Comparison of ENCODE assay signal across 30 mouse cellular contexts in genomic region chr1:126411426-126411825, GRCm38 (mm10).
DNase-seq lines count a peak whose midpoint lies in the region; ATAC-seq and TF ChIP-seq lines count a peak whose summit lies in the region.
"Had no signal": no experiment of that assay in that cellular context is flagged by ENCODE, and none has a peak within 500 bp of the region (broad histone marks: within the 10 kb centered on the region; RNA-seq: fewer than 3 reads in every experiment).

No protein-coding gene starts in this region.

- peak; percentile 40 to 56 for DNase-seq in heart, adult 18-20 months
- DNase-seq in liver, adult 2 months (ENCODE audit: extremely low read depth, low read depth, low spot score) = peak; percentile 39
- peak; percentile 23 to 26 for DNase-seq in heart, adult 9 months (ENCODE audit: low spot score in 2 of 2)
- DNase-seq in heart, postnatal 10 days = peak; percentile 46 to 55
- DNase-seq in embryo, embryonic 10.5 days (ENCODE audit: low spot score) = no peak
- DNase-seq in midbrain, postnatal 0 days (ENCODE audit: low spot score) = no peak
- DNase-seq: adrenal gland, adult 8-10 months; B cell, adult 2 months; cerebellum, adult 11 months; cerebellum, adult 9-11 months; gastrocnemius, adult 2 months; gastrocnemius, postnatal 36 days; kidney, adult 11 months; kidney, postnatal 25 days; lung, postnatal 10 days; right cerebral cortex, adult 18-20 months; spleen, adult 18-20 months; thymus, postnatal 14 days had no signal

- WGBS in heart, embryonic 12.5 days = 77% methylated on average over 5 of the region's 5 CpGs
- 15% methylated on average over 5 of the region's 5 CpGs for WGBS in liver, adult 2 months
- WGBS in liver, embryonic 12.5 days (ENCODE audit: insufficient replicate concordance) = 65% methylated on average over 5 of the region's 5 CpGs
- WGBS in midbrain, postnatal 0 days = 85% methylated on average over 5 of the region's 5 CpGs

- TF ChIP-seq POLR2A in liver, adult 2 months (IDR thresholded peaks at IDR 0.05; ENCODE audit: extremely low read depth, insufficient read depth, low read length) = no peak

- H3K27me3 ChIP-seq in heart, embryonic 12.5 days (replicated peaks) = no peaks in the 10 kb centered on the region
- H3K27me3 ChIP-seq in liver, adult 2 months (ENCODE audit: control insufficient read depth, insufficient read depth, low read length) = no peaks in the 10 kb centered on the region
- H3K27me3 ChIP-seq in liver, embryonic 12.5 days (replicated peaks) = no peaks in the 10 kb centered on the region
- no peaks in the 10 kb centered on the region for H3K27me3 ChIP-seq in midbrain, postnatal 0 days (ENCODE audit: insufficient read depth, low read length)
- H3K27me3 ChIP-seq: hindbrain, embryonic 15.5 days; limb, embryonic 13.5 days; neural tube, embryonic 12.5 days had no signal

- H3K79me2 ChIP-seq in liver, adult 2 months (ENCODE audit: control insufficient read depth, insufficient read depth, low read length) = no peaks in the 10 kb centered on the region

- H3K4me1 ChIP-seq in heart, embryonic 12.5 days (replicated peaks) = no peaks in the 10 kb centered on the region
- H3K4me1 ChIP-seq in liver, adult 2 months (ENCODE audit: control insufficient read depth, insufficient read depth, low read length) = no peaks in the 10 kb centered on the region
- no peaks in the 10 kb centered on the region for H3K4me1 ChIP-seq in liver, embryonic 12.5 days
- no peaks in the 10 kb centered on the region for H3K4me1 ChIP-seq in midbrain, postnatal 0 days (ENCODE audit: insufficient read depth, low read length)
- H3K4me1 ChIP-seq: hindbrain, embryonic 10.5 days; hindbrain, embryonic 15.5 days; limb, embryonic 13.5 days; neural tube, embryonic 12.5 days had no signal

- intact Hi-C loops in heart, postnatal 10 days (cut with DNase I) = no loop called here

- no peak for ATAC-seq in heart, embryonic 12.5 days (ENCODE audit: insufficient number of reproducible peaks, low FRiP score)
- no peak for ATAC-seq in liver, embryonic 12.5 days
- no peak for ATAC-seq in midbrain, postnatal 0 days (ENCODE audit: low FRiP score)
- ATAC-seq: forebrain, embryonic 16.5 days; inflammation-experienced regulatory T-cells, adult 6 months; midbrain, embryonic 16.5 days had no signal

- H3K9ac ChIP-seq in heart, embryonic 12.5 days = no peak overlapping the region
- no peak overlapping the region for H3K9ac ChIP-seq in liver, adult 2 months (ENCODE audit: low read depth, low read length)
- H3K9ac ChIP-seq in liver, embryonic 12.5 days = no peak overlapping the region
- no peak overlapping the region for H3K9ac ChIP-seq in midbrain, postnatal 0 days (replicated peaks; ENCODE audit: low read length, poor library complexity, severe bottlenecking)
- H3K9ac ChIP-seq: hindbrain, embryonic 15.5 days; limb, embryonic 13.5 days; neural tube, embryonic 12.5 days had no signal

- no peak for TF ChIP-seq CTCF in liver, adult 2 months (IDR thresholded peaks at IDR 0.05; ENCODE audit: low read depth, low read length)
- TF ChIP-seq CTCF in midbrain, postnatal 0 days (IDR thresholded peaks at IDR 0.05) = no peak

- H3K36me3 ChIP-seq in heart, embryonic 12.5 days = no peaks in the 10 kb centered on the region
- no peaks in the 10 kb centered on the region for H3K36me3 ChIP-seq in liver, adult 2 months (ENCODE audit: control insufficient read depth, insufficient read depth, low read length)
- no peaks in the 10 kb centered on the region for H3K36me3 ChIP-seq in liver, embryonic 12.5 days
- no peaks in the 10 kb centered on the region for H3K36me3 ChIP-seq in midbrain, postnatal 0 days (ENCODE audit: insufficient read depth, low read length)
- H3K36me3 ChIP-seq: hindbrain, embryonic 10.5 days; hindbrain, embryonic 15.5 days; limb, embryonic 13.5 days; neural tube, embryonic 12.5 days had no signal

- no peak overlapping the region for H3K4me2 ChIP-seq in heart, embryonic 12.5 days
- H3K4me2 ChIP-seq in liver, embryonic 12.5 days = no peak overlapping the region
- no peak overlapping the region for H3K4me2 ChIP-seq in midbrain, postnatal 0 days (ENCODE audit: low read depth, low read length, poor library complexity, severe bottlenecking)
- H3K4me2 ChIP-seq: hindbrain, embryonic 15.5 days; limb, embryonic 13.5 days; midbrain, embryonic 11.5 days; neural tube, embryonic 12.5 days had no signal

- no peaks in the 10 kb centered on the region; the same call in 1 of the 2 replicates for H3K9me3 ChIP-seq in heart, embryonic 12.5 days (replicated peaks)
- no peaks in the 10 kb centered on the region for H3K9me3 ChIP-seq in liver, embryonic 12.5 days (replicated peaks)
- H3K9me3 ChIP-seq in midbrain, postnatal 0 days (ENCODE audit: low read length) = no peaks in the 10 kb centered on the region
- H3K9me3 ChIP-seq: hindbrain, embryonic 10.5 days; hindbrain, embryonic 15.5 days; limb, embryonic 13.5 days; neural tube, embryonic 12.5 days had no signal

- no peak overlapping the region for H3K27ac ChIP-seq in heart, embryonic 12.5 days (ENCODE audit: poor library complexity, severe bottlenecking)
- H3K27ac ChIP-seq in liver, adult 2 months (replicated peaks; ENCODE audit: insufficient read depth, low read depth, low read length) = no peak overlapping the region
- H3K27ac ChIP-seq in liver, embryonic 12.5 days = no peak overlapping the region
- no peak overlapping the region for H3K27ac ChIP-seq in midbrain, postnatal 0 days (ENCODE audit: low read depth, low read length)
- H3K27ac ChIP-seq: gastrocnemius, adult 2 months; hindbrain, embryonic 10.5 days; hindbrain, embryonic 15.5 days; limb, embryonic 13.5 days; neural tube, embryonic 12.5 days had no signal

- H3K4me3 ChIP-seq in heart, embryonic 12.5 days = no peak overlapping the region
- H3K4me3 ChIP-seq in liver, adult 2 months (ENCODE audit: insufficient read depth, low read depth, low read length) = no peak overlapping the region; the same call in 1 of the 2 replicates
- H3K4me3 ChIP-seq in liver, embryonic 12.5 days = no peak overlapping the region
- no peak overlapping the region for H3K4me3 ChIP-seq in midbrain, postnatal 0 days (ENCODE audit: low read depth, low read length)
- H3K4me3 ChIP-seq: erythroblast, embryonic 14.5 days; gastrocnemius, adult 2 months; hindbrain, embryonic 10.5 days; hindbrain, embryonic 15.5 days; limb, embryonic 13.5 days; myocyte; neural tube, embryonic 12.5 days had no signal

Comparison
In these comparisons a context has a peak if more than half of its experiments do, and no peak if none do; other contexts are left out.
1. DNase-seq: peak in heart, adult 18-20 months (2 of 2), liver, adult 2 months (single experiment), heart, adult 9 months (2 of 2) and heart, postnatal 10 days (2 of 2); none in embryo, embryonic 10.5 days (single experiment) and midbrain, postnatal 0 days (single experiment).